Mouse (Mus musculus) bone marrow, adult 2 months (tissue): ENCODE results near the gene Mindy4. TPM values are rescaled to one million over a fixed set of nuclear protein-coding genes. Genes with fewer than 3 reads are reported as not detected.
A peak's percentile ranks its signal among the peaks of the same experiment; 100 is the strongest.

Source experiments
- H3K27ac ChIP-seq: fragments of 200-500 bp; 2 replicates; pipeline ENCODE4 v1.5.1; 2012; ENCODE audit warnings: low read depth, mild to moderate bottlenecking, control low read depth, inconsistent platforms, low read length; ENCODE audit not compliant: control insufficient read depth, poor library complexity, insufficient read depth
- H3K4me1 ChIP-seq: fragments of 200-500 bp; 2 replicates; pipeline ENCODE4 v1.6.1; 2011; ENCODE audit warnings: low read length; ENCODE audit not compliant: control insufficient read depth, insufficient read depth
- H3K4me3 ChIP-seq: fragments of 200-500 bp; replicated peaks from 2 replicates; pipeline ENCODE3; 2011; ENCODE audit warnings: mild to moderate bottlenecking, low read depth, low read length, control low read depth; ENCODE audit not compliant: control insufficient read depth
- CTCF ChIP-seq: fragments of 200-500 bp; IDR thresholded peaks from 2 replicates; pipeline ENCODE4 v1.5.1; 2011; ENCODE audit warnings: low read length, control low read depth; ENCODE audit not compliant: control insufficient read depth, insufficient read depth
- POLR2A ChIP-seq: fragments of 200-500 bp; IDR thresholded peaks from 2 replicates; pipeline ENCODE4 v1.6.1; 2011; ENCODE audit warnings: low read depth, mild to moderate bottlenecking, control low read depth, low read length, borderline replicate concordance; ENCODE audit not compliant: control insufficient read depth
- WGBS: fragments of 180-500 bp; shearing (Covaris S2); methylation state at CpG from one replicate; pipeline ENCODE4 v1.1.7; 2018; 5-methylcytosine and 5-hydroxymethylcytosine counted together
- polyA plus RNA-seq: library from polyadenylated mRNA; stranded (reverse); fragments of >200 nt; gene quantifications from 2 replicates; pipeline ENCODE4 v1.2.4, GENCODE M21; 2011; ENCODE audit warnings: low replicate concordance; ENCODE audit not compliant: missing spikeins, insufficient read depth, insufficient read length

Gene Mindy4
- polyA plus RNA-seq, 1 experiment = 3.0 TPM

- TF ChIP-seq POLR2A (no peak), CTCF (no peak)
- H3K4me3 ChIP-seq = no peak overlapping the region
- H3K4me1 ChIP-seq = no peaks in the 10 kb centered on the region
- WGBS = 67% methylated on average over 9 of the region's 9 CpGs
- no peak overlapping the region for H3K27ac ChIP-seq
Measured at GRCm38 (mm10) chr6:55240591-55241260, 37.5 kb downstream of the Mindy4 start.

DNA sequence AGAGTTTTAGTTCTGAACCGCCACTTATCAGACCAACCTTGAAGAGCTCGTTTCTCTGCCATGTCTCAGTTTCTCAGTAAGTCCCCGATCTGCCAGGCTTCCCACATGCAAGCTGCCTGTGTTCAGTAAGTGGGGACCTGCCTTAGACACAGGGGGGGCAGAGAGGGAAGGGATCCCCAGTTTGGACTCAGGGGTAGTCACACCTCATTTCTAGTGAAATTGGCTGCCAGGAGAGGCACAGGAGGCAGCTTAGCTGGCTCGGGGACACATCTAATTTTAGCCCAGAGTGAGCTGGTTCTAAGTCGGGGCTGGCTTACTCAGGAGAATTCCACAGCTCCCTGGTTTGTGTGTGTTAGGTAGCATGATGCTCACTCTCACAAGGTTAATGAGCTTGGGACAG, 38.3 kb downstream of the Mindy4 start:
- Histone ChIP-seq H3K4me3 (no peak overlapping the region), H3K27ac (no peak overlapping the region), H3K4me1 (no peaks in the 10 kb centered on the region)
- TF ChIP-seq POLR2A = no peak
- TF ChIP-seq CTCF = no peak
- WGBS = 61% methylated on average over 5 of the region's 5 CpGs

- 86% methylated on average over 8 of the region's 8 CpGs for WGBS
- no peak for TF ChIP-seq POLR2A
- TF ChIP-seq CTCF = no peak
- H3K4me1 ChIP-seq = no peaks in the 10 kb centered on the region
- H3K4me3 ChIP-seq = no peak overlapping the region
- H3K27ac ChIP-seq = no peak overlapping the region
Measured at GRCm38 (mm10) chr6:55245680-55246079, 42.5 kb downstream of the Mindy4 start.

DNA sequence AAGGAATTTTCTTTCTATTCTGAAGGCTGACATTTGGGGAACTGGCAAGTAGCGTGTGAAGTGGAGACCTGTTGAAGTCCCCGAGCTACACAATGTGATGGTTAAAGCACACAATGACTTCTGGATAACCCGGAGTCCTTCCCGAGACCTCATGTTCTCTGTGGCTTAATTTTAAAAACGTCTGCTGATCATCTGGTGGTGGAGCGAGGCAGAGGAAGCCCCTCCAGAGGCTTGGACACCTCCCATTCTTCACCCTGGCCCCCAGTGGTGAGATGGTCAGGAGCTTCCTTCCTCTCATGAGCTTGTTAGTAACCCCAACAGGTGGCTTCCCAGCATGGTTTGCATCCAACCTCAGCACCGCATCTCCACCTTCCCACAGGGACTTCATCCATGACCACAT, 43.3 kb downstream of the Mindy4 start:
- WGBS = 74% methylated on average over 7 of the region's 7 CpGs
- no peak for TF ChIP-seq CTCF
- no peak for TF ChIP-seq POLR2A
- no peak overlapping the region for H3K4me3 ChIP-seq
- H3K4me1 ChIP-seq = no peaks in the 10 kb centered on the region
- no peak overlapping the region for H3K27ac ChIP-seq

DNA sequence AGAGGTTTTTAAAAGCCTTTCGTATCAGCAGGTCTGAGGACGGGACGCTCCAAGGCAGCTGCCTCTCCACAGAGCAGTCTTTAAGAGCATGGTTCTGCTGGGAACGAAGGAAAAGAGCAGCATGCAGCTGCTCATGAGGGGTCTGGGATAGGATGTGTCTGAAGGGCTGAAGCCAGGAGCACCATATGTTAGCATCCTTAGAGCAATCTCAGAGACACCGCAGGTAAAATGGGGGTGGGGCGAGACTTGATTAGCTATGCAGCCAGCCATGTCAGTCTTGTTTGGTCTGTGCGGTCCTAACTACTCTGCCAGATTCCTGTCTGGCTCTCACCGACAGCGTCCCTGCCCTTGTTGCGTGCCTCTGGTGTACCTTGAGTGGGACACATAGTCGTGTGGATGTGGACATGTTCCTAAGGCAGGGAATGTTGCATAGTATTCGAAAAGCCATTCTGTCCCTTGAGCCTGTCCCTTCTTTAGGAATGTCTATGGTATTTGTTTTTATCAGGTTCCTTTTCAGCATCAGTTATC, 43.8 kb downstream of the Mindy4 start:
- Histone ChIP-seq H3K27ac (no peak overlapping the region), H3K4me3 (no peak overlapping the region), H3K4me1 (no peaks in the 10 kb centered on the region)
- TF ChIP-seq POLR2A (no peak), CTCF (no peak)
- WGBS = 91% methylated on average over 12 of the region's 12 CpGs

DNA sequence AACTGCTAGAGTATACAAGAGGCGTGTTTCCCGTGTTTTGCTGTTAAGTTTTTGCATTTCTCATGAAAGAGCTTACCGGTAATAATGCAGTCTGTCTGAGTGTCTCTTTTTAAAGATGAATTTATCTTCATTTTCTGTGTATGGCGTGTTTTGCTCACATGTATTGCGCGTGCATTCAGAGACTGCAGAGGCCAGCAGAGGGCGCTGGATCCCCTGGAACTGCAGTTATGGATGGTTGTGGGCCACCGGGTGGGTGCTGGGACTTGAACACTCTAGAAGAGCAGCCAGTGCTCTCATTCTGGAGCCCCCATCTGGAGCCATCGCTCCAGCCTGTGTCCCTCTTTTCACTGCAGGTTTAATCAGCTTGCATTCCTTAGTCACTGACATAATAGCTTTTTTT, 46.1 kb downstream of the Mindy4 start:
- 94% methylated on average over 9 of the region's 9 CpGs for WGBS

GRCm38 (mm10) chr6:55250809-55251208, 47.6 kb downstream of the Mindy4 start:
- Histone ChIP-seq H3K4me3 (no peak overlapping the region), H3K27ac (no peak overlapping the region), H3K4me1 (no peaks in the 10 kb centered on the region)
- TF ChIP-seq POLR2A = no peak
- no peak for TF ChIP-seq CTCF
- WGBS = 82% methylated on average over 11 of the region's 11 CpGs

More for the DNA sequence above, 46.1 kb downstream of the Mindy4 start:
- no peak overlapping the region for H3K27ac ChIP-seq
- H3K4me3 ChIP-seq = no peak overlapping the region
- no peaks in the 10 kb centered on the region for H3K4me1 ChIP-seq
- TF ChIP-seq CTCF (peak; percentile 31; the same call in 1 of the 2 replicates), POLR2A (no peak)

GRCm38 (mm10) chr6:55251596-55251995, 48.4 kb downstream of the Mindy4 start:
- WGBS = 92% methylated on average over 7 of the region's 7 CpGs
- Histone ChIP-seq H3K27ac (no peak overlapping the region), H3K4me3 (no peak overlapping the region), H3K4me1 (no peaks in the 10 kb centered on the region)
- TF ChIP-seq CTCF (no peak), POLR2A (no peak)
